ENCODE assay signal across 23 mouse cellular contexts in the genomic region with DNA sequence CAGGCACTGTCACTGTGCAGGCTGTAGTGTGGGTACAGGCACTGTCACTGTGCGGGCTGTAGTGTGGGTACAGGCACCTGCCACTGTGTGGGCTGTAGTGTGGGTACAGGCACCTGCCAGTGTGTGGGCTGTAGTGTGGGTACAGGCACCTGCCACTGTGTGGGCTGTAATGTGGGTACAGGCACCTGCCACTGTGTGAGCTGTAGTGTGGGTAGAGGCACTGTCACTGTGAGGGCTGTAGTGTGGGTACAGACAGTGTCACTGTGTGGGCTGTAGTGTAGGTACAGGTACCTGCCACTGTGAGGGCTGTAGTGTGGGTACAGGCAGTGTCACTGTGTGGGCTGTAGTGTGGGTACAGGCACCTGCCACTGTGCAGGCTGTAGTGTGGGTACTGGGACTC. TPM values are rescaled to one million over a fixed set of nuclear protein-coding genes. Genes with fewer than 3 reads are reported as not detected.
DNase-seq lines count a peak whose midpoint lies in the region; ATAC-seq and TF ChIP-seq lines count a peak whose summit lies in the region.
"Had no signal": no experiment of that assay in that cellular context is flagged by ENCODE, and none has a peak within 500 bp of the region (broad histone marks: within the 10 kb centered on the region; RNA-seq: fewer than 3 reads in every experiment).

No protein-coding gene starts in this region.

- H3K27me3 ChIP-seq in erythroblast, embryonic 14.5 days (ENCODE audit: control insufficient read depth): peaks cover 29% of the 10 kb centered on the region
- peaks cover 19% of the 10 kb centered on the region for H3K27me3 ChIP-seq in heart, embryonic 13.5 days (replicated peaks)
- peaks cover 26% of the 10 kb centered on the region for H3K27me3 ChIP-seq in liver, embryonic 11.5 days (replicated peaks; ENCODE audit: control insufficient read depth, insufficient read depth, low read length)
- H3K27me3 ChIP-seq in liver, postnatal 0 days (ENCODE audit: insufficient read depth, low read length): peaks cover 7% of the 10 kb centered on the region; the same call in 1 of the 2 replicates
- peaks cover 31% of the 10 kb centered on the region for H3K27me3 ChIP-seq in liver, embryonic 13.5 days

- peaks cover 77% of the 10 kb centered on the region for H3K4me1 ChIP-seq in erythroblast, embryonic 14.5 days (ENCODE audit: control insufficient read depth)
- peaks cover 64% of the 10 kb centered on the region for H3K4me1 ChIP-seq in heart, embryonic 13.5 days
- H3K4me1 ChIP-seq in liver, embryonic 11.5 days (replicated peaks; ENCODE audit: control insufficient read depth, insufficient read depth, low read length): peaks cover 11% of the 10 kb centered on the region
- peaks cover 6% of the 10 kb centered on the region for H3K4me1 ChIP-seq in liver, postnatal 0 days (ENCODE audit: insufficient read depth)
- H3K4me1 ChIP-seq in liver, embryonic 13.5 days (replicated peaks): peaks cover 52% of the 10 kb centered on the region
- H3K4me1 ChIP-seq: embryonic facial prominence, embryonic 15.5 days; forebrain, embryonic 12.5 days had no signal

- ATAC-seq in erythroblast, adult 5-6 weeks (replicated peaks; ENCODE audit: low FRiP score, poor library complexity, severe bottlenecking): no peak
- no peak for ATAC-seq in heart, embryonic 13.5 days (ENCODE audit: extremely low read depth, insufficient number of reproducible peaks, low FRiP score, low TSS enrichment)
- no peak for ATAC-seq in liver, embryonic 11.5 days (replicated peaks; ENCODE audit: low FRiP score)
- no peak for ATAC-seq in liver, postnatal 0 days
- ATAC-seq in liver, embryonic 13.5 days (ENCODE audit: low read depth): no peak

- H3K9ac ChIP-seq in heart, embryonic 13.5 days: peak overlapping the region; percentile 63
- no peak overlapping the region for H3K9ac ChIP-seq in liver, embryonic 11.5 days (ENCODE audit: low read depth, low read length)
- no peak overlapping the region for H3K9ac ChIP-seq in liver, postnatal 0 days (replicated peaks)
- no peak overlapping the region; the same call in 1 of the 2 replicates for H3K9ac ChIP-seq in liver, embryonic 13.5 days
- H3K9ac ChIP-seq: embryonic facial prominence, embryonic 15.5 days; forebrain, embryonic 12.5 days had no signal

- WGBS in heart, embryonic 13.5 days: 90% methylated on average over 1 of the region's 1 CpGs
- 75% methylated on average over 1 of the region's 1 CpGs for WGBS in liver, embryonic 11.5 days
- WGBS in liver, postnatal 0 days (ENCODE audit: insufficient replicate concordance): 92% methylated on average over 1 of the region's 1 CpGs
- 94% methylated on average over 1 of the region's 1 CpGs for WGBS in liver, embryonic 13.5 days (ENCODE audit: insufficient replicate concordance)

- DNase-seq in heart, adult 9 months (ENCODE audit: low spot score in 2 of 2): no peak
- DNase-seq in liver, embryonic 11.5 days (ENCODE audit: low spot score): no peak
- no peak for DNase-seq in liver, postnatal 0 days
- DNase-seq in liver, embryonic 13.5 days: no peak
- no peak for DNase-seq in frontal cortex, postnatal 36 days (ENCODE audit: low spot score in 2 of 2)
- DNase-seq: cerebellum, postnatal 14 days; kidney, adult 2 months; kidney, postnatal 14 days; lung, adult 2 months; retina, postnatal 1 day had no signal

- no peak for TF ChIP-seq EP300 in liver, postnatal 0 days (IDR thresholded peaks at IDR 0.05; ENCODE audit: low read depth)

- peaks cover 45% of the 10 kb centered on the region for H3K36me3 ChIP-seq in erythroblast, embryonic 14.5 days (ENCODE audit: control insufficient read depth)
- peaks cover 34% of the 10 kb centered on the region for H3K36me3 ChIP-seq in heart, embryonic 13.5 days
- H3K36me3 ChIP-seq in liver, embryonic 11.5 days (ENCODE audit: control insufficient read depth, insufficient read depth, low read length): peaks cover 3% of the 10 kb centered on the region; the same call in 1 of the 2 replicates
- H3K36me3 ChIP-seq in liver, postnatal 0 days (replicated peaks; ENCODE audit: insufficient read depth, low read length): 0 out of 2 replicates have a peak, but pooled peaks cover 2% of the 10 kb centered on the region
- peaks cover 8% of the 10 kb centered on the region for H3K36me3 ChIP-seq in liver, embryonic 13.5 days

- H3K27ac ChIP-seq in heart, embryonic 13.5 days (replicated peaks): peak overlapping the region; percentile 65
- H3K27ac ChIP-seq in liver, embryonic 11.5 days (ENCODE audit: low read depth, low read length): peak overlapping the region; percentile 48; the same call in 1 of the 2 replicates
- no peak overlapping the region for H3K27ac ChIP-seq in liver, postnatal 0 days (ENCODE audit: low read depth)
- peak overlapping the region; percentile 67 for H3K27ac ChIP-seq in liver, embryonic 13.5 days
- H3K27ac ChIP-seq: embryonic facial prominence, embryonic 15.5 days; forebrain, embryonic 12.5 days; hindbrain, embryonic 10.5 days; hindbrain, postnatal 0 days had no signal

- H3K4me3 ChIP-seq in erythroblast, embryonic 14.5 days (replicated peaks): peak overlapping the region; percentile 28
- H3K4me3 ChIP-seq in heart, embryonic 13.5 days: peak overlapping the region; percentile 23
- H3K4me3 ChIP-seq in liver, embryonic 11.5 days (ENCODE audit: low read depth, low read length): no peak overlapping the region
- H3K4me3 ChIP-seq in liver, postnatal 0 days (ENCODE audit: low read depth, low read length): no peak overlapping the region
- no peak overlapping the region for H3K4me3 ChIP-seq in liver, embryonic 13.5 days (replicated peaks)
- H3K4me3 ChIP-seq: embryonic facial prominence, embryonic 15.5 days; forebrain, embryonic 12.5 days; hindbrain, embryonic 10.5 days had no signal

- TF ChIP-seq CTCF in liver, postnatal 0 days (IDR thresholded peaks at IDR 0.05; ENCODE audit: low read depth): no peak

- H3K4me2 ChIP-seq in heart, embryonic 13.5 days: peak overlapping the region; percentile 55
- H3K4me2 ChIP-seq in liver, embryonic 11.5 days: no peak overlapping the region
- H3K4me2 ChIP-seq in liver, postnatal 0 days (ENCODE audit: low read depth, low read length): no peak overlapping the region
- no peak overlapping the region for H3K4me2 ChIP-seq in liver, embryonic 13.5 days
- H3K4me2 ChIP-seq: embryonic facial prominence, embryonic 15.5 days; forebrain, embryonic 12.5 days had no signal

- H3K9me3 ChIP-seq in erythroblast, embryonic 14.5 days (ENCODE audit: control insufficient read depth, low read length): peaks cover 6% of the 10 kb centered on the region
- H3K9me3 ChIP-seq in heart, embryonic 13.5 days: no peaks in the 10 kb centered on the region
- no peaks in the 10 kb centered on the region for H3K9me3 ChIP-seq in liver, embryonic 11.5 days (ENCODE audit: control insufficient read depth, low read length)
- H3K9me3 ChIP-seq in liver, postnatal 0 days (ENCODE audit: low read length): no peaks in the 10 kb centered on the region
- no peaks in the 10 kb centered on the region for H3K9me3 ChIP-seq in liver, embryonic 13.5 days (replicated peaks)
- H3K9me3 ChIP-seq: embryonic facial prominence, embryonic 15.5 days; forebrain, embryonic 12.5 days had no signal

RNA-seq across cellular contexts. Expression of a gene that starts 12.2 kb away (rescaled TPM):
- 26.0 and 30.5 TPM in 2 replicates for polyA plus RNA-seq in erythroblast, embryonic 14.5 days (2012)
- 17.9 and 19.2 TPM in 2 replicates for total RNA-seq in erythroblast, adult 5-6 weeks (2015; ENCODE audit: low replicate concordance)
- total RNA-seq in erythroblast, adult 5-6 weeks (2017; ENCODE audit: low replicate concordance): 12.4 and 13.4 TPM in 2 replicates
- polyA plus RNA-seq in heart, embryonic 13.5 days (2015; fragmentation: Nextera tagmentation; extraction: Ambion mirVana): 88.2 and 93.2 TPM in 2 replicates
- 72.8 and 75.2 TPM in 2 replicates for polyA plus RNA-seq in liver, embryonic 11.5 days (2014; fragmentation: Nextera tagmentation; extraction: Ambion mirVana)
- 32.4 and 35.9 TPM in 2 replicates for polyA plus RNA-seq in liver, postnatal 0 days (2015; fragmentation: Nextera tagmentation; extraction: Ambion mirVana)
- 43.3 and 46.0 TPM in 2 replicates for polyA plus RNA-seq in liver, embryonic 13.5 days (2015; fragmentation: Nextera tagmentation; extraction: Ambion mirVana)

RNA-seq across cellular contexts. Expression of a gene that starts 12.3 kb away (rescaled TPM):
- 0.16 TPM in 1 of 2 replicates, not detected in the other for polyA plus RNA-seq in erythroblast, embryonic 14.5 days (2012)
- not detected in 2 replicates for total RNA-seq in erythroblast, adult 5-6 weeks (2015; ENCODE audit: low replicate concordance)
- total RNA-seq in erythroblast, adult 5-6 weeks (2017; ENCODE audit: low replicate concordance): not detected in 2 replicates
- 8.5 and 9.1 TPM in 2 replicates for polyA plus RNA-seq in heart, embryonic 13.5 days (2015; fragmentation: Nextera tagmentation; extraction: Ambion mirVana)
- 4.7 and 5.9 TPM in 2 replicates for polyA plus RNA-seq in liver, embryonic 11.5 days (2014; fragmentation: Nextera tagmentation; extraction: Ambion mirVana)
- polyA plus RNA-seq in liver, postnatal 0 days (2015; fragmentation: Nextera tagmentation; extraction: Ambion mirVana): 3.3 and 4.1 TPM in 2 replicates
- polyA plus RNA-seq in liver, embryonic 13.5 days (2015; fragmentation: Nextera tagmentation; extraction: Ambion mirVana): 1.3 and 1.5 TPM in 2 replicates

RNA-seq across cellular contexts. Expression of a gene that starts 16.3 kb away (rescaled TPM):
- polyA plus RNA-seq in erythroblast, embryonic 14.5 days (2012): 1,062 and 1,188 TPM in 2 replicates
- total RNA-seq in erythroblast, adult 5-6 weeks (2015; ENCODE audit: low replicate concordance): 6.7 and 43.7 TPM in 2 replicates
- total RNA-seq in erythroblast, adult 5-6 weeks (2017; ENCODE audit: low replicate concordance): 33.7 and 59.7 TPM in 2 replicates
- 138 and 158 TPM in 2 replicates for polyA plus RNA-seq in heart, embryonic 13.5 days (2015; fragmentation: Nextera tagmentation; extraction: Ambion mirVana)
- 145 and 146 TPM in 2 replicates for polyA plus RNA-seq in liver, embryonic 11.5 days (2014; fragmentation: Nextera tagmentation; extraction: Ambion mirVana)
- polyA plus RNA-seq in liver, postnatal 0 days (2015; fragmentation: Nextera tagmentation; extraction: Ambion mirVana): 59.7 and 63.1 TPM in 2 replicates
- 170 and 176 TPM in 2 replicates for polyA plus RNA-seq in liver, embryonic 13.5 days (2015; fragmentation: Nextera tagmentation; extraction: Ambion mirVana)

RNA-seq across cellular contexts. Expression of a gene that starts 18.9 kb away (rescaled TPM):
- polyA plus RNA-seq in erythroblast, embryonic 14.5 days (2012): 0.17 and 0.50 TPM in 2 replicates
- total RNA-seq in erythroblast, adult 5-6 weeks (2015; ENCODE audit: low replicate concordance): not detected in 2 replicates
- not detected in 2 replicates for total RNA-seq in erythroblast, adult 5-6 weeks (2017; ENCODE audit: low replicate concordance)
- polyA plus RNA-seq in heart, embryonic 13.5 days (2015; fragmentation: Nextera tagmentation; extraction: Ambion mirVana): 0.70 and 1.4 TPM in 2 replicates
- polyA plus RNA-seq in liver, embryonic 11.5 days (2014; fragmentation: Nextera tagmentation; extraction: Ambion mirVana): 5.6 and 6.4 TPM in 2 replicates
- 38.9 and 44.3 TPM in 2 replicates for polyA plus RNA-seq in liver, postnatal 0 days (2015; fragmentation: Nextera tagmentation; extraction: Ambion mirVana)
- polyA plus RNA-seq in liver, embryonic 13.5 days (2015; fragmentation: Nextera tagmentation; extraction: Ambion mirVana): 6.0 and 6.9 TPM in 2 replicates
- total RNA-seq: ES-E14; gastrocnemius, postnatal 25 days had no signal
- polyA plus RNA-seq: limb, embryonic 11.5 days had no signal

RNA-seq across cellular contexts. Expression of a gene that starts 40.3 kb away (rescaled TPM):
- polyA plus RNA-seq in erythroblast, embryonic 14.5 days (2012): not detected in 2 replicates
- total RNA-seq in erythroblast, adult 5-6 weeks (2015; ENCODE audit: low replicate concordance): not detected in 2 replicates
- total RNA-seq in erythroblast, adult 5-6 weeks (2017; ENCODE audit: low replicate concordance): not detected in 2 replicates
- 2.2 and 2.4 TPM in 2 replicates for polyA plus RNA-seq in heart, embryonic 13.5 days (2015; fragmentation: Nextera tagmentation; extraction: Ambion mirVana)
- polyA plus RNA-seq in liver, embryonic 11.5 days (2014; fragmentation: Nextera tagmentation; extraction: Ambion mirVana): not detected in 2 replicates
- 0.35 and 2.7 TPM in 2 replicates for polyA plus RNA-seq in liver, postnatal 0 days (2015; fragmentation: Nextera tagmentation; extraction: Ambion mirVana)
- polyA plus RNA-seq in liver, embryonic 13.5 days (2015; fragmentation: Nextera tagmentation; extraction: Ambion mirVana): not detected in 2 replicates
- polyA plus RNA-seq: brain, embryonic 14.5 days; CD4-positive, CD25-positive, alpha-beta regulatory T cell, adult 4 months; neural tube, embryonic 11.5 days had no signal

Comparison
In these comparisons a context has a peak if more than half of its experiments do, and no peak if none do; other contexts are left out.
1. H3K4me3 ChIP-seq: peak in erythroblast, embryonic 14.5 days (single experiment) and heart, embryonic 13.5 days (single experiment); none in liver, embryonic 11.5 days (single experiment), liver, postnatal 0 days (single experiment) and liver, embryonic 13.5 days (single experiment).